Mouse (Mus musculus) forebrain, postnatal 0 days (tissue): ENCODE measurements at regions not wholly inside any gene's neighbourhood (a gene's known extent, or its start where the extent isn't known, plus 50 kb on each side); places are given as distances from the start of the nearest gene placed in this dataset.

ENCODE experiments used
- ATAC-seq: fragments of 200-750 bp; cut with Nextera tagmentation; 2 replicates; pipeline ENCODE4 v1.8.0; 2017; ENCODE audit warnings: mild to moderate bottlenecking, moderate library complexity
- DNase-seq: peaks from one replicate; pipeline ENCODE4 v3.0.0-alpha.2; 2015
- H3K27ac ChIP-seq: fragments of 300-500 bp; sonication (generic); 2 replicates; pipeline ENCODE4 v1.5.1; 2014; ENCODE audit warnings: low read depth, mild to moderate bottlenecking, antibody characterized with exemption, low read length, moderate library complexity, mixed read lengths
- H3K27me3 ChIP-seq: fragments of 300-500 bp; sonication (generic); 2 replicates; pipeline ENCODE4 v1.6.1; 2014; ENCODE audit warnings: mild to moderate bottlenecking, low read length, mixed read lengths; ENCODE audit not compliant: insufficient read depth
- H3K36me3 ChIP-seq: fragments of 300-500 bp; sonication (generic); 2 replicates; pipeline ENCODE4 v1.6.1; 2014; ENCODE audit warnings: mild to moderate bottlenecking, moderate library complexity; ENCODE audit not compliant: insufficient read depth
- H3K4me1 ChIP-seq: fragments of 300-500 bp; sonication (generic); 2 replicates; pipeline ENCODE4 v1.6.1; 2014; ENCODE audit warnings: antibody characterized with exemption; ENCODE audit not compliant: insufficient read depth
- H3K4me2 ChIP-seq: fragments of 300-500 bp; sonication (generic); 2 replicates; pipeline ENCODE4 v1.6.1; 2014; ENCODE audit warnings: low read depth, mild to moderate bottlenecking, moderate library complexity
- H3K4me3 ChIP-seq: fragments of 300-500 bp; sonication (generic); 2 replicates; pipeline ENCODE4 v1.5.1; 2014; ENCODE audit warnings: low read depth, low read length, mixed read lengths
- H3K9ac ChIP-seq: fragments of 300-500 bp; sonication (generic); 2 replicates; pipeline ENCODE4 v1.6.1; 2014; ENCODE audit warnings: mild to moderate bottlenecking
- H3K9me3 ChIP-seq: fragments of 300-500 bp; sonication (generic); 2 replicates; pipeline ENCODE4 v1.6.1; 2016; ENCODE audit warnings: low read length
- CTCF ChIP-seq: sonication (generic); IDR thresholded peaks from 2 replicates; pipeline ENCODE4 v1.5.1; 2016; ENCODE audit warnings: antibody characterized with exemption, control low read depth, low read depth
- WGBS: fragments of 180-500 bp; shearing (Covaris S2); extraction: QIAGEN DNeasy Blood & Tissue Kit; methylation state at CpG from one replicate; pipeline ENCODE4 v1.1.7; 2014; 5-methylcytosine and 5-hydroxymethylcytosine counted together

DNA sequence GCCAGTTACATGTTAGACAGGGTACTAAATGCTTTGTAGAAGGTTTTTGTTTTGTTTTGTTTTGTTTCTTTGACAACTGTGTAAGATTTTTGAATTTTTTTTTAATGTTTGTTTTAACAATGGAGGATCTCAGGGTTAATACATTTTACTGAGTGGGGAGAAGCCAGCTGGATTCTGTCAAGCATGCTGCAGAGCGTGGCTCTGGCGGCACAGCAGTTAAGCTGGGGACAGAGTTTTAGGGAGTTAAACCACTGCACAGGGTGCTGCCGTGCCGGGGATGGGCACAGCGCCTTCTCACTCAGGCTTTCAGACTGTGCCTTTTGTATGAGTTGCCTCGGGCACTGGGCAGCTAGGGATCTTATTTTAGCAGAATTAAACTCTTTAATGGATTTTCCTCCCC, 159.8 kb downstream of the Zfp326 start:
- ATAC-seq, result no peak
- Histone ChIP-seq H3K9ac (no peak overlapping the region), H3K9me3 (no peaks in the 10 kb centered on the region), H3K4me1 (no peaks in the 10 kb centered on the region), H3K27me3 (no peaks in the 10 kb centered on the region), H3K36me3 (no peaks in the 10 kb centered on the region), H3K4me2 (no peak overlapping the region), H3K27ac (no peak overlapping the region), H3K4me3 (no peak overlapping the region)
- no peak for DNase-seq
- no peak for TF ChIP-seq CTCF
- 21% methylated on average over 6 of the region's 6 CpGs for WGBS

- WGBS, result 51% methylated on average over 4 of the region's 4 CpGs
- no peak overlapping the region for H3K9ac ChIP-seq
Observed at GRCm38 (mm10) chr5:106032956-106033355, 156.6 kb downstream of the Zfp326 start.

GRCm38 (mm10) chr5:106026861-106027260, 150.5 kb downstream of the Zfp326 start:
- TF ChIP-seq CTCF, result no peak
- WGBS, result 55% methylated on average over 2 of the region's 2 CpGs
- H3K27me3 ChIP-seq, result no peaks in the 10 kb centered on the region

More at GRCm38 (mm10) chr5:106032956-106033355, 156.6 kb downstream of the Zfp326 start:
- no peak overlapping the region for H3K4me3 ChIP-seq
- H3K36me3 ChIP-seq, result no peaks in the 10 kb centered on the region
- no peaks in the 10 kb centered on the region for H3K9me3 ChIP-seq
- no peak for ATAC-seq
- H3K27ac ChIP-seq, result no peak overlapping the region
- H3K27me3 ChIP-seq, result no peaks in the 10 kb centered on the region
- no peaks in the 10 kb centered on the region for H3K4me1 ChIP-seq
- DNase-seq, result no peak
- H3K4me2 ChIP-seq, result no peak overlapping the region
- TF ChIP-seq CTCF, result no peak

GRCm38 (mm10) chr5:106004292-106004917, 128.0 kb downstream of the Zfp326 start:
- Histone ChIP-seq H3K36me3 (no peaks in the 10 kb centered on the region), H3K27me3 (peaks cover 13% of the 10 kb centered on the region), H3K4me3 (no peak overlapping the region; the same call in 1 of the 2 replicates), H3K27ac (no peak overlapping the region), H3K4me1 (no peaks in the 10 kb centered on the region), H3K4me2 (peak overlapping the region; percentile 31; the same call in 1 of the 2 replicates), H3K9me3 (no peaks in the 10 kb centered on the region), H3K9ac (no peak overlapping the region)
- no peak for ATAC-seq
- peak; percentile 27 for DNase-seq
- no peak for TF ChIP-seq CTCF
- 8% methylated on average over 16 of the region's 16 CpGs for WGBS

More at GRCm38 (mm10) chr5:106026861-106027260, 150.5 kb downstream of the Zfp326 start:
- Histone ChIP-seq H3K27ac (no peak overlapping the region), H3K36me3 (no peaks in the 10 kb centered on the region), H3K4me3 (no peak overlapping the region), H3K4me2 (no peak overlapping the region), H3K4me1 (no peaks in the 10 kb centered on the region), H3K9me3 (no peaks in the 10 kb centered on the region), H3K9ac (no peak overlapping the region)
- DNase-seq, result no peak
- ATAC-seq, result no peak

DNA sequence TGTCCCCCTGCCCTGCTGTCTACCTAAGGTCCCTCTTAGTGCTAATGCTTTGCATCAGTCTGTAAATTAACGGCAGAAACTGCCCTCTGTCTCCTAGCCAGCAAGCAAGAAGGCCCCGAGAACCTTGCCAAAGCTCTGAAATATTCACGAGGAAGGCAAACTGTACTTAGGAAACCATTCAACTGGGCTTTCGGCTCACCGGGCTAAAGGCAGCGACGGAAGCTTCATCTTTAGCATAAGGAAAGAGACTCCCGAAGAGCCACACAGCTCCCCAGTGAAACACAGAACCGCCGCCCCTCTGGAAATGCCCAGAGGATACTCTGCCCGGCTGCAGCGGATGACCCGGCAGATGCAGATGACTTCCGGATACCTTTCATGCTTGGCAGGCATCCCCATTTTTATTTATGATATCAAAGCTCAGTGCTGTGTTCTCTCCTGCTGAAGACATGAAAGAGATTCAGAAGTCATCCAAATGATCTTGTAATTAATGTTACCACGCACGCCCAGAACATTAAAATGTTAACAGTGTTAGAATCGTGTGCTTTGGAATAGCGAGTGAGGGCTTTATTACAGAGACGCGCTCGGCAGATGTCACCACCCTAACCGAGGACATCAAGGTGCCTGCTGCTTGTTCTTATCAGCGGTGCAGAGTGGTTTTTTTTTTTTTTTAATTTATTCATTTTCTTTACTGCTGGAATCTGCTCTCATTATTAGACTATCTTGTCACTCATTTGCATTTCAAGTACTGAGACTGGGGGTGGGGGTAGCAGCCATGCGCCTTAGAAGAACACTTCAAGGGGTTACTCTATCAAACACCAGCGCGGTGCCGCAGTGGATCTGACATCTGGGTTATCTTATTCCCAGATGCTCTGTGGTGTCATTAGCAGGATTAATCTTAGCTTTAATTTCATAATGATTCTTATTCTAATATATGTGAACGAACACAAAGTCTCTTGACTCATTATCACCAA, 127.2 kb downstream of the Zfp326 start:
- WGBS, result 34% methylated on average over 28 of the region's 28 CpGs
- Histone ChIP-seq H3K4me3 (peak overlapping the region; percentile 1; the same call in 1 of the 2 replicates), H3K27ac (no peak overlapping the region), H3K36me3 (no peaks in the 10 kb centered on the region), H3K27me3 (peaks cover 13% of the 10 kb centered on the region), H3K9me3 (no peaks in the 10 kb centered on the region), H3K4me1 (no peaks in the 10 kb centered on the region), H3K4me2 (peak overlapping the region; percentile 31), H3K9ac (no peak overlapping the region)
- ATAC-seq, result peak; percentile 42; the same call in 1 of the 2 replicates
- TF ChIP-seq CTCF, result no peak
- DNase-seq, result peak; percentile 33

DNA sequence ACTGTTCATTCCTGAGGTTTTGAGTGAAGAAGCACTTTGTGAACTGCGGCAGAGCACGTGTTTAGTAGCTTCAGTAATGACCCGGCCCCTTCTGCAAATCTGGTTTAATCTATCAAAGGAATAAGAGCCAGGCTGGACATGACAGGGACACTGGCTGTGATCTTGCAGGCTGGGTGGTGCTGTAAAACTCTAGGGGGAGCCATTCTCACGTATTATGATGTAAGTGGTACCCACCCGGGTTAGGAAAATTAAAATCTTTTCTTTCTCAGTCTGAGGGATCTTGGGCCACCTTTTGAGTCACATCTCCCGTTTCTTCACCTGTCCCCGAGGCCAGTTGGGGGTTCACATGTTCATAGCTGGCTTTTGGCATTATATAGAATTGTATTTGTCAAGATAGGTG, 126.0 kb downstream of the Zfp326 start:
- Histone ChIP-seq H3K9ac (no peak overlapping the region), H3K4me2 (no peak overlapping the region), H3K9me3 (no peaks in the 10 kb centered on the region), H3K27me3 (peaks cover 13% of the 10 kb centered on the region), H3K27ac (no peak overlapping the region), H3K4me3 (no peak overlapping the region), H3K36me3 (no peaks in the 10 kb centered on the region), H3K4me1 (no peaks in the 10 kb centered on the region)
- peak; percentile 74 for TF ChIP-seq CTCF
- DNase-seq (peak; percentile 56), ATAC-seq (peak; percentile 50; the same call in 1 of the 2 replicates)
- 27% methylated on average over 7 of the region's 7 CpGs for WGBS

DNA sequence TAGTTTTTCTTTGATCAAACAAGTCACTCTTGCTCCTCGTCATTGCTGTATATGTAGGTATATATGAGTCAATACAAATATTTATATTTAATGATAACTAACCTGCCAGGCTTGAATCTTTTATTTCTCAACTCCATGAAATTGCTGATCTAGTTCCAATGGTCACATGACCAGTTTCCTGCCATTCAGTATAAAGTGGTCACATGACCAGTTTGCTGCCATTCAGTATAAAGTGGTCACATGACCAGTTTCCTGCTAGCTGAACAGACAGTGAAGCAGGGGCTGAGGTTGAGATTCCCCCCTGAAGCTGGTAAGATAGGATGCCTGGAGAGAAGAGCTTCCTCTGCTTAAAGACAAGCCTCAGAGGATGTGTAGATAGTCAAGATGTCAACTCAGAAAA, 117.9 kb downstream of the Zfp326 start:
- DNase-seq (no peak), ATAC-seq (no peak)
- no peaks in the 10 kb centered on the region for H3K27me3 ChIP-seq
- no peak overlapping the region for H3K27ac ChIP-seq
- 92% methylated on average over 1 of the region's 1 CpGs for WGBS
- H3K9ac ChIP-seq, result no peak overlapping the region
- H3K9me3 ChIP-seq, result no peaks in the 10 kb centered on the region
- H3K4me2 ChIP-seq, result no peak overlapping the region
- TF ChIP-seq CTCF, result no peak
- no peaks in the 10 kb centered on the region for H3K36me3 ChIP-seq
- H3K4me3 ChIP-seq, result no peak overlapping the region
- H3K4me1 ChIP-seq, result no peaks in the 10 kb centered on the region
